Mouse (Mus musculus): ENCODE measurements around the gene H2al1c. TPM values are rescaled to one million over a fixed set of nuclear protein-coding genes. Genes with fewer than 3 reads are reported as not detected.

The H2al1c gene
- total RNA-seq, 2 experiments from 2014 or later: not detected

Other genes starting within 250 kb of the H2al1c start
- gene H2al1a, start 6.4 kb upstream of the H2al1c start, total RNA-seq (2021): not detected
- not detected for gene H2al1b, start 3.2 kb upstream of the H2al1c start, total RNA-seq (2021)
- gene H2al1d, start 3.2 kb downstream of the H2al1c start, total RNA-seq (2021): not detected
- not detected for gene H2al1e, start 6.3 kb downstream of the H2al1c start, total RNA-seq (2021)
- gene H2al1f, start 9.5 kb downstream of the H2al1c start, total RNA-seq (2021): not detected
- gene H2al1g, start 12.6 kb downstream of the H2al1c start, total RNA-seq (2021): not detected
- gene H2al1h, start 15.8 kb downstream of the H2al1c start, total RNA-seq (2021): not detected
- gene H2al1i, start 19.0 kb downstream of the H2al1c start, total RNA-seq (2021): not detected
- gene H2al1j, start 22.2 kb downstream of the H2al1c start, total RNA-seq (2021): not detected

All from gastrocnemius, postnatal 10 days (tissue).